Mouse (Mus musculus) embryonic fibroblast, embryonic 13.5 days (primary cell): Measurements from ENCODE around the gene Myrfl.

ENCODE experiments used
- CTCF ChIP-seq: IDR thresholded peaks from 2 replicates; pipeline ENCODE4 v1.5.1; 2011; ENCODE audit warnings: mild to moderate bottlenecking, control low read depth, low read length, moderate library complexity, borderline replicate concordance; ENCODE audit not compliant: insufficient read depth
- POLR2A ChIP-seq: IDR thresholded peaks from 2 replicates; pipeline ENCODE4 v1.6.1; 2011; ENCODE audit warnings: low read depth, mild to moderate bottlenecking, control low read depth, low read length, moderate library complexity

GRCm38 (mm10) chr10:116915286-116915685 lies 18.6 kb upstream of the Myrfl start:
- TF ChIP-seq POLR2A, result no peak
- TF ChIP-seq CTCF, result no peak
